Mouse (Mus musculus): ENCODE measurements around the gene Trex1. TPM values are rescaled to one million over a fixed set of nuclear protein-coding genes. Genes with fewer than 3 reads are reported as not detected.

The Trex1 gene
- total and polyA plus RNA-seq, 2 experiments from 2014 or later: 20.3 to 25.3 TPM

GRCm38 (mm10) chr9:109090446-109090845 lies 30.9 kb upstream of the Trex1 start:
- H3K27ac ChIP-seq (ENCODE audit: low read depth, low read length): no peak overlapping the region
- peaks cover 13% of the 10 kb centered on the region for H3K36me3 ChIP-seq (ENCODE audit: insufficient read depth)
- no peak overlapping the region for H3K9ac ChIP-seq
- H3K9me3 ChIP-seq (ENCODE audit: low read length): no peaks in the 10 kb centered on the region
- no peak overlapping the region for H3K4me2 ChIP-seq (ENCODE audit: low read depth)
- peaks cover 9% of the 10 kb centered on the region for H3K4me1 ChIP-seq (ENCODE audit: insufficient read depth)
- H3K27me3 ChIP-seq (ENCODE audit: insufficient read depth, low read length): no peaks in the 10 kb centered on the region
- no peak for DNase-seq
- no peak for TF ChIP-seq CTCF (IDR thresholded peaks at IDR 0.05; ENCODE audit: low read depth)
- H3K4me3 ChIP-seq (ENCODE audit: low read depth, low read length): no peak overlapping the region
- ATAC-seq: no peak
- WGBS: 16% methylated on average over 15 of the region's 15 CpGs

GRCm38 (mm10) chr9:109087987-109088386 lies 28.5 kb upstream of the Trex1 start:
- Histone ChIP-seq H3K9me3 (ENCODE audit: low read length) (no peaks in the 10 kb centered on the region), H3K36me3 (ENCODE audit: insufficient read depth) (peaks cover 13% of the 10 kb centered on the region), H3K27ac (ENCODE audit: low read depth, low read length) (no peak overlapping the region), H3K4me3 (ENCODE audit: low read depth, low read length) (no peak overlapping the region), H3K9ac (no peak overlapping the region), H3K4me2 (ENCODE audit: low read depth) (no peak overlapping the region), H3K27me3 (ENCODE audit: insufficient read depth, low read length) (no peaks in the 10 kb centered on the region), H3K4me1 (ENCODE audit: insufficient read depth) (no peaks in the 10 kb centered on the region)
- whole genome bisulfite sequencing: 3% methylated on average over 5 of the region's 5 CpGs
- DNase-seq (peak; percentile 65), ATAC-seq (peak; percentile 56)
- TF ChIP-seq CTCF (IDR thresholded peaks at IDR 0.05; ENCODE audit: low read depth): peak; percentile 70

GRCm38 (mm10) chr9:109084922-109085321 lies 25.4 kb upstream of the Trex1 start:
- Histone ChIP-seq H3K36me3 (ENCODE audit: insufficient read depth) (0 out of 2 replicates have a peak, but pooled peaks cover 10% of the 10 kb centered on the region), H3K4me1 (ENCODE audit: insufficient read depth) (peaks cover 6% of the 10 kb centered on the region; the same call in 1 of the 2 replicates), H3K4me3 (ENCODE audit: low read depth, low read length) (no peak overlapping the region), H3K9me3 (ENCODE audit: low read length) (no peaks in the 10 kb centered on the region), H3K27me3 (ENCODE audit: insufficient read depth, low read length) (no peaks in the 10 kb centered on the region), H3K4me2 (ENCODE audit: low read depth) (no peak overlapping the region), H3K27ac (ENCODE audit: low read depth, low read length) (no peak overlapping the region), H3K9ac (no peak overlapping the region)
- DNase-seq (peak; percentile 46), ATAC-seq (no peak)
- TF ChIP-seq CTCF (IDR thresholded peaks at IDR 0.05; ENCODE audit: low read depth): peak; percentile 61
- 5% methylated on average over 2 of the region's 2 CpGs for whole genome bisulfite sequencing

GRCm38 (mm10) chr9:109082124-109082800 lies 22.7 kb upstream of the Trex1 start, which contains the start of the genes Ccdc51 and Tma7:
Gene Ccdc51, plus strand, starts transcription at chr9:109082493.
Gene Tma7, minus strand, starts transcription at chr9:109082587.
- peak; percentile 87 for DNase-seq
- H3K9me3 ChIP-seq (ENCODE audit: low read length): no peaks in the 10 kb centered on the region
- H3K4me1 ChIP-seq (ENCODE audit: insufficient read depth): peaks cover 6% of the 10 kb centered on the region; the same call in 1 of the 2 replicates
- peak; percentile 99 for ATAC-seq
- no peaks in the 10 kb centered on the region for H3K27me3 ChIP-seq (ENCODE audit: insufficient read depth, low read length)
- under 1% methylated on average over 37 of the region's 37 CpGs for whole genome bisulfite sequencing
- H3K9ac ChIP-seq: peak within 1 kb of the TSS; percentile 76
- peaks cover 14% of the 10 kb centered on the region; the same call in 1 of the 2 replicates for H3K36me3 ChIP-seq (ENCODE audit: insufficient read depth)
- H3K27ac ChIP-seq (ENCODE audit: low read depth, low read length): peak within 1 kb of the TSS; percentile 76
- no peak for TF ChIP-seq CTCF (IDR thresholded peaks at IDR 0.05; ENCODE audit: low read depth)
- H3K4me2 ChIP-seq (ENCODE audit: low read depth): peak within 1 kb of the TSS; percentile 76
- peak within 1 kb of the TSS; percentile 71 for H3K4me3 ChIP-seq (ENCODE audit: low read depth, low read length)

GRCm38 (mm10) chr9:109081749-109082123 lies 22.2 kb upstream of the Trex1 start:
- no peak for TF ChIP-seq CTCF (IDR thresholded peaks at IDR 0.05; ENCODE audit: low read depth)
- no peaks in the 10 kb centered on the region for H3K27me3 ChIP-seq (ENCODE audit: insufficient read depth, low read length)
- H3K9me3 ChIP-seq (ENCODE audit: low read length): no peaks in the 10 kb centered on the region
- H3K9ac ChIP-seq: peak overlapping the region; percentile 76
- peak overlapping the region; percentile 76 for H3K27ac ChIP-seq (ENCODE audit: low read depth, low read length)
- H3K36me3 ChIP-seq (ENCODE audit: insufficient read depth): peaks cover 14% of the 10 kb centered on the region; the same call in 1 of the 2 replicates
- H3K4me2 ChIP-seq (ENCODE audit: low read depth): peak overlapping the region; percentile 76
- peak; percentile 10; the same call in 1 of the 2 replicates for ATAC-seq
- peaks cover 6% of the 10 kb centered on the region; the same call in 1 of the 2 replicates for H3K4me1 ChIP-seq (ENCODE audit: insufficient read depth)
- no peak for DNase-seq
- 7% methylated on average over 11 of the region's 11 CpGs for WGBS
- peak overlapping the region; percentile 71 for H3K4me3 ChIP-seq (ENCODE audit: low read depth, low read length)

GRCm38 (mm10) chr9:109080516-109080915 lies 21.0 kb upstream of the Trex1 start:
- H3K36me3 ChIP-seq (ENCODE audit: insufficient read depth): peaks cover 14% of the 10 kb centered on the region; the same call in 1 of the 2 replicates
- WGBS: 89% methylated on average over 3 of the region's 3 CpGs
- no peaks in the 10 kb centered on the region for H3K9me3 ChIP-seq (ENCODE audit: low read length)
- no peaks in the 10 kb centered on the region for H3K27me3 ChIP-seq (ENCODE audit: insufficient read depth, low read length)
- H3K4me2 ChIP-seq (ENCODE audit: low read depth): no peak overlapping the region
- no peak overlapping the region for H3K4me3 ChIP-seq (ENCODE audit: low read depth, low read length)
- H3K27ac ChIP-seq (ENCODE audit: low read depth, low read length): no peak overlapping the region
- no peak overlapping the region for H3K9ac ChIP-seq
- TF ChIP-seq CTCF (IDR thresholded peaks at IDR 0.05; ENCODE audit: low read depth): no peak
- no peak for DNase-seq
- ATAC-seq: no peak
- peaks cover 6% of the 10 kb centered on the region; the same call in 1 of the 2 replicates for H3K4me1 ChIP-seq (ENCODE audit: insufficient read depth)
